Mouse (Mus musculus) C2C12 (cell line): ENCODE results near the gene Glp1r.

Source experiments
- CTCF ChIP-seq: IDR thresholded peaks from one replicate; pipeline ENCODE4 v1.5.1; 2011; ENCODE audit not compliant: control insufficient read depth, insufficient read depth, insufficient read length
- MAX ChIP-seq: IDR thresholded peaks from one replicate; pipeline ENCODE4 v1.6.1; 2011; ENCODE audit warnings: mild to moderate bottlenecking, control low read depth
- USF1 ChIP-seq: IDR thresholded peaks from one replicate; pipeline ENCODE4 v1.6.1; 2011; ENCODE audit warnings: low read depth, mild to moderate bottlenecking, control low read depth, moderate library complexity

DNA sequence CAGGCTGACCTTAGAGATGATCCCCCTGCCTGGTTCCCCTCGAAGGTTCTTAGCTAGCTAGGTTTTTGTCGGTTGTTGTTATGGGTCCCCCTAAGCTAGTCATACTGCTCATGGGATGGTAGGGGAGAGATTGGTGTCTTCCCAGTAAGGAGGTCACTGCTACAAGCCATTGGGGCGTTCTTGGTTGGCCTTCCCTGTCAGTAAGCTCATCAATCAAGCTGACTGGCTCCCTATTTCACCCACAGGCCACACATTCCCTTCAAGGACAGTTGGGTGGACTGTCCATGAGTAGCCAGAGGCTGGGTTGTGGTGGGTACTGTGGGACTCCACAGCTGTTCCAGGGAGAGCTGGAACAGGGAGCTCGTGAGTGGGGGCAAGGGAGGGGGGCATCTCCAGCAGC lies 81.9 kb downstream of the Glp1r start:
- TF ChIP-seq CTCF = no peak
- TF ChIP-seq MAX = no peak
- no peak for TF ChIP-seq USF1
